Mouse (Mus musculus) gastrocnemius, adult 18-20 months (tissue): ENCODE measurements around the gene Oip5. TPM values are rescaled to one million over a fixed set of nuclear protein-coding genes. Genes with fewer than 3 reads are reported as not detected.
A peak's percentile ranks its signal among the peaks of the same experiment; 100 is the strongest.
"Not testable (repeated sequence)": the region's sequence is repeated elsewhere in the genome, so short reads cannot be mapped to it uniquely, and the experiment has no call there.

ENCODE experiments used
- DNase-seq: peaks from one replicate; pipeline ENCODE4 v3.0.0; 2021; ENCODE audit warnings: low spot score
- long read RNA-seq, 2 experiments: library from polyadenylated mRNA; stranded (forward); transcript quantifications; one replicate each; pipeline ENCODE4 v2.0.0; 2021
- total RNA-seq, 2 experiments: library from RNA; stranded (reverse); gene quantifications; 2 replicates each; pipeline ENCODE4 v1.2.3; 2021

Gene Oip5
- not detected for total RNA-seq
- long read RNA-seq, experiment 1: 0 reads
- long read RNA-seq, experiment 2: 0 reads

- DNase-seq: peak; percentile 92
These were observed at the start of gene Oip5, which contains the start of gene Nusap1 for GRCm38 (mm10) chr2:119618199-119618982. TSS of gene Oip5 (minus strand) at chr2:119618469. TSS of gene Nusap1 (plus strand) at chr2:119618298.

GRCm38 (mm10) chr2:119665744-119666143 is 47.5 kb upstream of the Oip5 start:
- DNase-seq: not testable (repeated sequence)

- DNase-seq: peak; percentile 87
These were observed 44.2 kb upstream of the Oip5 start, which contains the start of gene Ndufaf1 for GRCm38 (mm10) chr2:119662220-119663182. TSS of gene Ndufaf1 (minus strand) at chr2:119662827.

- DNase-seq: no peak
These were observed 26.0 kb upstream of the Oip5 start for GRCm38 (mm10) chr2:119644254-119644653.

- no peak for DNase-seq
These were observed 23.1 kb upstream of the Oip5 start for GRCm38 (mm10) chr2:119641214-119641912.

GRCm38 (mm10) chr2:119636781-119637180 is 18.5 kb upstream of the Oip5 start:
- no peak for DNase-seq

GRCm38 (mm10) chr2:119621302-119621701 is 3.0 kb upstream of the Oip5 start:
- DNase-seq: no peak

- not testable (repeated sequence) for DNase-seq
These were observed 733 bp upstream of the Oip5 start for GRCm38 (mm10) chr2:119619002-119619401.

GRCm38 (mm10) chr2:119617841-119618198 is 449 bp downstream of the Oip5 start:
- DNase-seq: no peak

- DNase-seq: no peak
These were observed 11.2 kb downstream of the Oip5 start for GRCm38 (mm10) chr2:119607023-119607422.

- no peak for DNase-seq
These were observed 12.8 kb downstream of the Oip5 start for GRCm38 (mm10) chr2:119605361-119605973.

GRCm38 (mm10) chr2:119603909-119604308 is 14.4 kb downstream of the Oip5 start:
- DNase-seq: no peak

GRCm38 (mm10) chr2:119602488-119602887 is 15.8 kb downstream of the Oip5 start:
- DNase-seq: no peak

- DNase-seq: not testable (repeated sequence)
These were observed 16.7 kb downstream of the Oip5 start for GRCm38 (mm10) chr2:119601575-119601974.

GRCm38 (mm10) chr2:119601027-119601426 is 17.2 kb downstream of the Oip5 start:
- no peak for DNase-seq

GRCm38 (mm10) chr2:119596781-119597330 is 21.4 kb downstream of the Oip5 start:
- no peak for DNase-seq

GRCm38 (mm10) chr2:119595308-119595707 is 23.0 kb downstream of the Oip5 start:
- no peak for DNase-seq

GRCm38 (mm10) chr2:119594113-119594981 is 23.9 kb downstream of the Oip5 start:
- DNase-seq: peak; percentile 99

- no peak for DNase-seq
These were observed 24.5 kb downstream of the Oip5 start for GRCm38 (mm10) chr2:119593765-119594112.

- no peak for DNase-seq
These were observed 27.0 kb downstream of the Oip5 start for GRCm38 (mm10) chr2:119591247-119591646.
